ENCODE assay signal across 7 mouse cellular contexts in genomic region chr7:121981307-121981871, GRCm38 (mm10). TPM values are rescaled to one million over a fixed set of nuclear protein-coding genes. Genes with fewer than 3 reads are reported as not detected.
DNase-seq lines count a peak whose midpoint lies in the region; ATAC-seq and TF ChIP-seq lines count a peak whose summit lies in the region.

Gene Cog7 (minus strand): TSS chr7:121981711.

- H3K4me3 ChIP-seq in embryonic facial prominence, embryonic 10.5 days = peak within 1 kb of the TSS; percentile 83
- H3K4me3 ChIP-seq in intestine, postnatal 0 days (ENCODE audit: low read depth, low read length) = peak within 1 kb of the TSS; percentile 71
- H3K4me3 ChIP-seq in midbrain, embryonic 12.5 days = peak within 1 kb of the TSS; percentile 74
- H3K4me3 ChIP-seq in small intestine, adult 2 months (ENCODE audit: low read depth, low read length) = peak within 1 kb of the TSS; percentile 98

- peak; percentile 91 for ATAC-seq in intestine, postnatal 0 days
- peak; percentile 85 for ATAC-seq in midbrain, embryonic 12.5 days (ENCODE audit: low FRiP score, low read depth)

- H3K4me2 ChIP-seq in intestine, postnatal 0 days (replicated peaks; ENCODE audit: low read depth) = peak within 1 kb of the TSS; percentile 75
- peak within 1 kb of the TSS; percentile 60 for H3K4me2 ChIP-seq in midbrain, embryonic 12.5 days (replicated peaks)

- under 1% methylated on average over 55 of the region's 55 CpGs for WGBS in embryonic facial prominence, embryonic 10.5 days
- under 1% methylated on average over 54 of the region's 55 CpGs for WGBS in intestine, postnatal 0 days
- 2% methylated on average over 53 of the region's 55 CpGs for WGBS in midbrain, embryonic 12.5 days
- under 1% methylated on average over 55 of the region's 55 CpGs for WGBS in small intestine, adult 2 months

- H3K9ac ChIP-seq in intestine, postnatal 0 days (ENCODE audit: low read depth, low read length) = peak within 1 kb of the TSS; percentile 84
- peak within 1 kb of the TSS; percentile 76 for H3K9ac ChIP-seq in midbrain, embryonic 12.5 days (replicated peaks)

- H3K36me3 ChIP-seq in embryonic facial prominence, embryonic 10.5 days (replicated peaks) = peaks cover 13% of the 10 kb centered on the region
- peaks cover 7% of the 10 kb centered on the region; the same call in 1 of the 2 replicates for H3K36me3 ChIP-seq in intestine, postnatal 0 days (ENCODE audit: control insufficient read depth, insufficient read depth)
- peaks cover 9% of the 10 kb centered on the region for H3K36me3 ChIP-seq in midbrain, embryonic 12.5 days
- H3K36me3 ChIP-seq in small intestine, adult 2 months (ENCODE audit: control insufficient read depth, insufficient read depth, low read length) = peaks cover under 1% of the 10 kb centered on the region; the same call in 1 of the 2 replicates

- H3K27ac ChIP-seq in embryonic facial prominence, embryonic 10.5 days (replicated peaks) = peak within 1 kb of the TSS; percentile 84
- H3K27ac ChIP-seq in intestine, postnatal 0 days (ENCODE audit: low read depth, low read length) = no peak within 1 kb of the TSS
- H3K27ac ChIP-seq in midbrain, embryonic 12.5 days (replicated peaks) = no peak within 1 kb of the TSS
- H3K27ac ChIP-seq in small intestine, adult 2 months (ENCODE audit: insufficient read depth, low read depth, low read length) = no peak within 1 kb of the TSS

- TF ChIP-seq POLR2A in small intestine, adult 2 months (IDR thresholded peaks at IDR 0.05; ENCODE audit: low read depth, low read length) = no peak; the same call in 1 of the 2 replicates

- DNase-seq in adrenal gland, postnatal 10 days = peak; percentile 96
- DNase-seq in embryonic facial prominence, embryonic 10.5 days (ENCODE audit: low spot score) = peak; percentile 94
- peak; percentile 28 for DNase-seq in gonadal fat pad, adult 2 months (ENCODE audit: low read depth)
- peak; percentile 92 for DNase-seq in left cerebral cortex, postnatal 4 days

- intact Hi-C loops in left cerebral cortex, postnatal 4 days (cut with DNase I) = no loop called here

- no peak for TF ChIP-seq CTCF in intestine, postnatal 0 days (IDR thresholded peaks at IDR 0.05; ENCODE audit: low read depth)
- TF ChIP-seq CTCF in small intestine, adult 2 months (IDR thresholded peaks at IDR 0.05; ENCODE audit: extremely low read depth, insufficient read length, insufficient replicate concordance, low read depth, low read length) = no peak

- H3K27me3 ChIP-seq in embryonic facial prominence, embryonic 10.5 days (replicated peaks; ENCODE audit: low read depth, poor library complexity, severe bottlenecking) = no peaks in the 10 kb centered on the region
- H3K27me3 ChIP-seq in intestine, postnatal 0 days (replicated peaks; ENCODE audit: control insufficient read depth, insufficient read depth, low read length) = no peaks in the 10 kb centered on the region
- no peaks in the 10 kb centered on the region for H3K27me3 ChIP-seq in midbrain, embryonic 12.5 days
- H3K27me3 ChIP-seq in small intestine, adult 2 months (ENCODE audit: control insufficient read depth, insufficient read depth, low read length) = no peaks in the 10 kb centered on the region

- peaks cover 10% of the 10 kb centered on the region for H3K4me1 ChIP-seq in embryonic facial prominence, embryonic 10.5 days
- H3K4me1 ChIP-seq in intestine, postnatal 0 days (replicated peaks; ENCODE audit: control insufficient read depth, insufficient read depth, low read length) = no peaks in the 10 kb centered on the region
- H3K4me1 ChIP-seq in midbrain, embryonic 12.5 days = peaks cover 10% of the 10 kb centered on the region
- H3K4me1 ChIP-seq in small intestine, adult 2 months (ENCODE audit: control insufficient read depth, insufficient read depth, insufficient read length, low read length) = peaks cover 4% of the 10 kb centered on the region

- no peaks in the 10 kb centered on the region for H3K9me3 ChIP-seq in embryonic facial prominence, embryonic 10.5 days
- H3K9me3 ChIP-seq in intestine, postnatal 0 days (ENCODE audit: control insufficient read depth) = no peaks in the 10 kb centered on the region
- no peaks in the 10 kb centered on the region for H3K9me3 ChIP-seq in midbrain, embryonic 12.5 days

RNA-seq across cellular contexts. Expression of gene Cog7, which starts in this region (rescaled TPM):
- total RNA-seq in adrenal gland, postnatal 10 days (2021) = 10 to 100 TPM; 24.3 to 25.3 TPM
- 22.0 and 23.0 TPM in 2 replicates for polyA plus RNA-seq in embryonic facial prominence, embryonic 10.5 days (2016; fragmentation: Nextera tagmentation; extraction: Ambion mirVana)
- 29.6 and 34.2 TPM in 2 replicates for polyA plus RNA-seq in gonadal fat pad, adult 2 months (2012; rRNA removed)
- 6.3 and 7.6 TPM in 2 replicates for polyA plus RNA-seq in intestine, postnatal 0 days (2015; fragmentation: Nextera tagmentation; extraction: Ambion mirVana)
- total RNA-seq in left cerebral cortex, postnatal 4 days (2021) = 10 to 100 TPM; 24.5 to 26.2 TPM
- 20.7 and 21.9 TPM in 2 replicates for polyA plus RNA-seq in midbrain, embryonic 12.5 days (2016; fragmentation: Nextera tagmentation; extraction: Ambion mirVana)
- polyA plus RNA-seq in small intestine, adult 2 months (2012; rRNA removed) = 11.7 and 20.2 TPM in 2 replicates

Comparison
In these comparisons a context has a peak if more than half of its experiments do, and no peak if none do; other contexts are left out.
1. DNase-seq: peak in every context shown above with its lines; median percentile 96 in adrenal gland, postnatal 10 days; 94 in embryonic facial prominence, embryonic 10.5 days; 92 in left cerebral cortex, postnatal 4 days; 28 in gonadal fat pad, adult 2 months.